Mouse (Mus musculus) forelimb bud, embryonic 11.5 days (tissue): Measurements from ENCODE around the gene Setmar.

Source experiments
- DNase-seq: peaks from one replicate; pipeline ENCODE4 v3.0.0-alpha.2; 2012; ENCODE audit warnings: low read depth, low spot score

Gene Setmar

DNA sequence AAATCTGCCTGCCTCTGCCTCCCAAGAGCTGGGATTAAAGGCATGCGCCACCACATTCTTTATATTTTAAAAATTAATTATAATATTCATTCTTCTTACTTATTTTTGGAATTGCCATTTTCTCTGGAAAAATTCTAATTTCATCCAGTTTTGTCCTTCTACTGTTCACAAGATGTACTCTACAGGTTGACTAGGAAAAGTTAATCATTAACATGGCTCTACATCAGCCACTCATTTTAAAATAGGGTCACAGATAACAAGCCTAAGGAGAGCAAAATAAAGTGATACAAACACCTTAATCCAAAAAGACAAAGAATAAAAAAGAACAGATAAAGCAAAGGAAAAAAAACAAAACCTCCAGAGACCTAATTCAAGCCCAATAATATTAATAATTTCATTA lies 50.1 kb downstream of the Setmar start:
- no peak for DNase-seq

DNA sequence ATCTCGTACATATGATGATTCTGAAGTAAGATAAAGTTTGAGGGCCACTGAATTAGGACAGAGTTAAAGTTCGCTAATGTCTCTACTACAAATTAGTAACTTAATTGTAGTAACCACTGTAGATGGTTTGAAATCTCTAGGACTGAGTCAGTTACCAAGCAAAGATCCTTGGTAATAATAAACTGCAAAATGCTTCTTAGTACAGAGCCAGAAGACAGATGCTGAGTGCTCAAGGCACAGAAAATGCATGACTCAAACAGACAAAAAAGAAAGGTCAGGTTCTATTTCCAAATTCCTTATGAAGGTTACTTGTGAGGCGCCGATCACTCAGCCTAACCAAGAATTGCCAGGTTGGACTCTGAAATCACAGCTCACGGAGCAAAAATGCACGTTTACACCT lies 53.0 kb downstream of the Setmar start:
- no peak for DNase-seq

DNA sequence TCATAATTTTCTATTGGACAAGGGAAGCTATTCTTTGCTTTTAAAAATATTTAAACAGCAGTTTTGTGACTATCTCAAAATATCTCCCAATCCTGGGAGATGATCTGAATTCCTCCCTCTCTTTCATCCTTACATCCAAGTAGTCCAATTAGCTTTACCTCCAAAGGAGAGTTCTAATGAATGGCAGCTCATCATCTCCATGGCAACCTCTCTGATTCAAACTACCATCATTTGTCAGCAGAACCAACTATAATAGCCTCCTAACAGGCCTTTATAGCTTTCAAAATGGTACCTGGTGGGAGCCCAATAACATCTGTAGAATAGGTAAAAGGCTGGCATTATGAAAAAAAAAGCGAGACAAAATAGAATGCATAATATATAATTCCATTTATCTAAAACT lies 60.6 kb downstream of the Setmar start:
- no peak for DNase-seq

DNA sequence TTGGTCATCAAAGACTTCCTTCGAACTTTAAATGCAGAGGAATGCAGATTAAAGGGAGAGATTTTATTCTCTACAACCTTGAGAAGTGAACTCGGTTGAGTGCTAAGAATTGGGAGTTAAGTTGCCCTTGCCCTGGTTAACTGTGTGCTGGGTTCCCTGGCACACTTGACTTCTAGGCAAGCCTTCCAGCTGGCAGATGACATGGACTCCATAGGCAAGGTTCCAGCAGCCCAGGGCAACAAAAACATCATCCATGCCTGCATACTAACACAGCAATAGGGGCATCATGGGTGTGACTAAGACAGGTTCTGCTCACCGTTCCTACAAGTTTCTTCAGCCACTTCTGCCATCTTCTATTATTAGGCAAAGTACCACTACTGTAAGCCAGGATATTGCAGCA lies 61.8 kb downstream of the Setmar start:
- DNase-seq: no peak
